Mouse (Mus musculus) stomach, embryonic 16.5 days (tissue): Measurements from ENCODE around the gene Epha4. TPM values are rescaled to one million over a fixed set of nuclear protein-coding genes. Genes with fewer than 3 reads are reported as not detected.
A peak's percentile ranks its signal among the peaks of the same experiment; 100 is the strongest.

Source experiments
- ATAC-seq: fragments of 200-750 bp; cut with Nextera tagmentation; 2 replicates; pipeline ENCODE4 v1.8.0; 2017; ENCODE audit warnings: moderate number of reproducible peaks, moderate TSS enrichment; ENCODE audit not compliant: insufficient read depth, low FRiP score
- H3K27ac ChIP-seq: fragments of 300-500 bp; sonication (generic); 2 replicates; pipeline ENCODE4 v1.5.1; 2014; ENCODE audit warnings: low read length
- H3K27me3 ChIP-seq: fragments of 300-500 bp; sonication (generic); 2 replicates; pipeline ENCODE4 v1.6.1; 2014; ENCODE audit warnings: low read length, control low read depth, mixed read lengths; ENCODE audit not compliant: control insufficient read depth, insufficient read depth
- H3K36me3 ChIP-seq: fragments of 300-500 bp; sonication (generic); 2 replicates; pipeline ENCODE4 v1.6.1; 2014; ENCODE audit warnings: low read length; ENCODE audit not compliant: control insufficient read depth, insufficient read depth
- H3K4me1 ChIP-seq: fragments of 300-500 bp; sonication (generic); 2 replicates; pipeline ENCODE4 v1.6.1; 2014; ENCODE audit warnings: low read length, control low read depth, mixed read lengths; ENCODE audit not compliant: control insufficient read depth, insufficient read depth
- H3K4me2 ChIP-seq: fragments of 300-500 bp; sonication (generic); 2 replicates; pipeline ENCODE4 v1.6.1; 2014; ENCODE audit warnings: low read depth, low read length, mixed read lengths
- H3K4me3 ChIP-seq: fragments of 300-500 bp; sonication (generic); replicated peaks from 2 replicates; pipeline ENCODE4 v1.5.1; 2014; ENCODE audit warnings: mild to moderate bottlenecking, low read length
- H3K9ac ChIP-seq: fragments of 300-500 bp; sonication (generic); 2 replicates; pipeline ENCODE4 v1.6.1; 2014; ENCODE audit warnings: low read length
- H3K9me3 ChIP-seq: fragments of 300-500 bp; sonication (generic); replicated peaks from 2 replicates; pipeline ENCODE4 v1.6.1; 2016; ENCODE audit warnings: low read length, control low read depth; ENCODE audit not compliant: control insufficient read depth
- WGBS: fragments of 180-500 bp; shearing (Covaris S2); extraction: QIAGEN DNeasy Blood & Tissue Kit; methylation state at CpG from one replicate; pipeline ENCODE4 v1.1.7; 2014; 5-methylcytosine and 5-hydroxymethylcytosine counted together
- polyA plus RNA-seq: library from polyadenylated mRNA; unstranded; fragments of >200 nt; fragmentation: Nextera tagmentation; extraction: Ambion mirVana; gene quantifications from 2 replicates; pipeline ENCODE4 v1.2.1, GENCODE M21; 2015

Epha4 gene
- polyA plus RNA-seq, 1 experiment from 2014 or later: 12.0 TPM

- H3K27ac ChIP-seq: no peak overlapping the region
- H3K4me3 ChIP-seq: no peak overlapping the region
- no peak overlapping the region for H3K9ac ChIP-seq
- WGBS: 89% methylated on average over 1 of the region's 1 CpGs
- H3K4me2 ChIP-seq: no peak overlapping the region
- H3K4me1 ChIP-seq: peaks cover 4% of the 10 kb centered on the region; the same call in 1 of the 2 replicates
- no peaks in the 10 kb centered on the region for H3K36me3 ChIP-seq
- ATAC-seq: no peak
- H3K9me3 ChIP-seq: no peaks in the 10 kb centered on the region
- H3K27me3 ChIP-seq: no peaks in the 10 kb centered on the region
These were observed 67.8 kb downstream of the Epha4 start for GRCm38 (mm10) chr1:77447061-77447614.

GRCm38 (mm10) chr1:77446438-77446837, 68.5 kb downstream of the Epha4 start:
- Histone ChIP-seq H3K27ac (no peak overlapping the region), H3K4me1 (peaks cover 9% of the 10 kb centered on the region; the same call in 1 of the 2 replicates), H3K4me2 (no peak overlapping the region), H3K27me3 (no peaks in the 10 kb centered on the region), H3K4me3 (no peak overlapping the region), H3K9me3 (no peaks in the 10 kb centered on the region), H3K9ac (no peak overlapping the region), H3K36me3 (no peaks in the 10 kb centered on the region)
- WGBS: 79% methylated on average over 12 of the region's 12 CpGs
- no peak for ATAC-seq

DNA sequence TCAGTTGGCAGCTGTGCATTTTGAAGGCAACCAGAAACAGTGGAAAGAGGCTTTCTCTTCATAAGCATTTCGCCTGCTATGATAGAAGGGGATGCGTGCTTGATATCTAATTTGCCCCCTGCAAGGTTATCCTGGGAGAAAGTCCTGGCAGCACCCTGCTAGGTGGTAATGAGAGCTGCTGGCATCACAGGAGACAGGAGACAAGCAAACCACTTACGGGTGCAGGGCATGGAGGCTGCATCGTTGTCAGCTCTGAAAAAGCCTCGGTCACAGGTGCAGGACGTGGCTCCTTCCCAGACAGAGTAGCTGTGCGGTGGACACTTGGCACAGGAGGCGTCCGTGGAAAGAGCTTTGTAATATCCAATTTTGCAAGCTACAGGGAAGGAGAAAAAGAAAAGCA, 70.2 kb downstream of the Epha4 start:
- no peaks in the 10 kb centered on the region for H3K36me3 ChIP-seq
- no peaks in the 10 kb centered on the region for H3K27me3 ChIP-seq
- peaks cover 9% of the 10 kb centered on the region; the same call in 1 of the 2 replicates for H3K4me1 ChIP-seq
- no peak overlapping the region for H3K4me2 ChIP-seq
- H3K9ac ChIP-seq: no peak overlapping the region
- H3K27ac ChIP-seq: peak overlapping the region; percentile 59
- WGBS: 73% methylated on average over 9 of the region's 9 CpGs
- no peak for ATAC-seq
- H3K9me3 ChIP-seq: no peaks in the 10 kb centered on the region
- H3K4me3 ChIP-seq: no peak overlapping the region

DNA sequence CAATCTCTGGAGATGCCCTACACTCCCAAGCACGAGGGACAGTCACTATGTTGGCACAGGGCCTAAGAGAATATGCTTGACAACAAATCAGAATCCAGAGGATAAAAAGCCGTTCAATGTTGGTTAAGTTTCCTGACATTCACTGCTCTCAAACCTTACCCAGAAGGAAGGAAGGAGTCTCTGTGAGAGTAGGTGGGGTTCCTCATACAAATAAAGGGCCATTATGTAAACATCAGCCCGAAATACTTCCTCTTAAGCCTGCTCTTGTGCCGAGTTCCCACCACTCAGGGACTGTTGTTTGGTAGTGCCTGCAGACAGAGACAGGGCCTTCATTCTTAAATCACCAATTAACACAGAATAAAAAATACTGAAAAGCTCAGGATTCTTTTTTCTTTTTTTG, 72.9 kb downstream of the Epha4 start:
- Histone ChIP-seq H3K4me1 (peaks cover 9% of the 10 kb centered on the region; the same call in 1 of the 2 replicates), H3K9ac (no peak overlapping the region), H3K4me2 (peak overlapping the region; percentile 2; the same call in 1 of the 2 replicates), H3K9me3 (no peaks in the 10 kb centered on the region), H3K27me3 (no peaks in the 10 kb centered on the region), H3K4me3 (no peak overlapping the region), H3K27ac (peak overlapping the region; percentile 21; the same call in 1 of the 2 replicates), H3K36me3 (no peaks in the 10 kb centered on the region)
- ATAC-seq: peak; percentile 75; the same call in 1 of the 2 replicates
- WGBS: 15% methylated on average over 4 of the region's 4 CpGs

DNA sequence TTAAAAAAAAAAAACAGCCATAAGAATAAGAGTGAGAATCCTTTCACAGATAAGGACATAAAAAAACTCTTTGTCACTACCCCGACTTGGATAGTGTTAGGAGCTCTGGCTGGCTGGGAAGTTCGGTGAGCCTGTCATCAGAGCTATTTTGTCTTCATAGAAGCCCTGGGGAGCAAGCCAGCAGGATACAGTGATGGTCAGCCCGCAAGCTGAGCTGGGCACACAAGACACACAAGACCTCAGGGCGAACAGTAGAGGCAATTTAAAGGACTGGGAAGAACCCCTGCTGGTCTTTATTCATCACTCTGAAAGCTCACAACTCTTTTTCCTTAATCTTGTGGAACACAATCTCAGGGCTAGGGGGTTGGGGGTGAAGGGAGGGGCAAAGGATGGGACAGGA, 73.5 kb downstream of the Epha4 start:
- H3K9ac ChIP-seq: no peak overlapping the region
- H3K27me3 ChIP-seq: no peaks in the 10 kb centered on the region
- H3K36me3 ChIP-seq: no peaks in the 10 kb centered on the region
- H3K27ac ChIP-seq: peak overlapping the region; percentile 50; the same call in 1 of the 2 replicates
- no peaks in the 10 kb centered on the region for H3K9me3 ChIP-seq
- peaks cover 9% of the 10 kb centered on the region for H3K4me1 ChIP-seq
- no peak overlapping the region for H3K4me2 ChIP-seq
- WGBS: 58% methylated on average over 4 of the region's 4 CpGs
- no peak for ATAC-seq
- no peak overlapping the region for H3K4me3 ChIP-seq

GRCm38 (mm10) chr1:77440512-77440911, 74.4 kb downstream of the Epha4 start:
- no peak for ATAC-seq

DNA sequence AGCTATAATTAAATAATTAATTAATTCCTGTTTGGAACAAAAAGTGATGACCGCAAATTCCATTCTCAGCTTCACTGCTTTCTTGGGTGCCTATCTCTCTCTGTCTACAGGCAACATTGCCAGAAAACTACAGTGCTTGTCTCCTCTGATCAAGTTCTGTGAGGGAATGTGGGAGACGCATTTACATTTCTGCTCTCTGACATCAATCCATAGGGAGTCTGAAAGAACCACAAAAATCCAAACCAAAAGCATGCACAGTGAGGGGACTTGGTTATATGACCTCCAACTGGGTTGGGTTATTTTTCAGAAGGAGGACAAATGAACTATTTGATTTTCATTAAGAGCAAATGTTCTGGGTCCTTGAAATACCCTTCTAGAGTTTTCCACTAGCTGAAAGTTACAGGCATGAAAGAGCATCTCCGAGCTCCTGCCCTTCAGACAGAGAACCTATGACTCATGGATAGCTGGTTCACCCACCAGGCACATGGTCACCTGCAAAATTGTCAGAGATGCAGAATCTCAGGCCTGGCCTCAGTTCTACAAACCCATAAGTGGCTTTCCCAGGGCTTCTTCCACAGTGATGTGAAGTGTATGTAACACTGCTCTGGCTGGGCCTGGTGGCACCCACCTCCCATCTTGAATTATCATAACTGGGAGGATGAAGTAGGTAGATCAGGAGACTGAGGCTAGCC, 75.4 kb downstream of the Epha4 start:
- Histone ChIP-seq H3K9ac (no peak overlapping the region), H3K4me3 (no peak overlapping the region), H3K27ac (no peak overlapping the region), H3K27me3 (no peaks in the 10 kb centered on the region), H3K9me3 (no peaks in the 10 kb centered on the region), H3K4me2 (no peak overlapping the region), H3K36me3 (no peaks in the 10 kb centered on the region), H3K4me1 (peaks cover 5% of the 10 kb centered on the region)
- no peak for ATAC-seq
- WGBS: 92% methylated on average over 3 of the region's 3 CpGs

More at GRCm38 (mm10) chr1:77440512-77440911, 74.4 kb downstream of the Epha4 start:
- H3K27ac ChIP-seq: no peak overlapping the region
- H3K36me3 ChIP-seq: no peaks in the 10 kb centered on the region
- no peaks in the 10 kb centered on the region for H3K9me3 ChIP-seq
- H3K4me1 ChIP-seq: peaks cover 9% of the 10 kb centered on the region
- no peak overlapping the region for H3K4me2 ChIP-seq
- no peak overlapping the region for H3K9ac ChIP-seq
- 59% methylated on average over 10 of the region's 10 CpGs for WGBS
- no peak overlapping the region for H3K4me3 ChIP-seq
- H3K27me3 ChIP-seq: no peaks in the 10 kb centered on the region

DNA sequence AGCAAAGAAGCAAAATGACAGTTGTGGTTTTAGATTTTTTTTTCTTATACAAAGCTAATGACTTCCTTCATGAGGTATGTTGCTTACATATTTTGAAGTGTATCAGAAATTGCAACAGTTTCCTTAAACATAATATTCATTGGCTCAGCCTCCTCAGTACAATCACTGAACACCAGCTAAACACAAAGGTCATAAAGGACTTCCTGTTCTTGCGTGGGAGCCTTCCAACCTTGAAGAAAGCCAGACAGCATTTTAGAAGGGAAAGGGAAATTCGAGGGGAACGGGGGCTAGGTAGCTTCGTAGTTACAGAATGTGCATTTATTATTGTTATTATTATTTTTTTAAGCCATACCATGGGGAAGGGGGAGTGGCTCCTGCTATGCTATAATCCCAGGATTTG, 76.2 kb downstream of the Epha4 start:
- no peak overlapping the region for H3K4me2 ChIP-seq
- H3K27ac ChIP-seq: no peak overlapping the region
- H3K36me3 ChIP-seq: no peaks in the 10 kb centered on the region
- no peak overlapping the region for H3K4me3 ChIP-seq
- no peak for ATAC-seq
- peaks cover 5% of the 10 kb centered on the region for H3K4me1 ChIP-seq
- no peak overlapping the region for H3K9ac ChIP-seq
- no peaks in the 10 kb centered on the region for H3K27me3 ChIP-seq
- WGBS: 49% methylated on average over 4 of the region's 4 CpGs
- no peaks in the 10 kb centered on the region for H3K9me3 ChIP-seq

DNA sequence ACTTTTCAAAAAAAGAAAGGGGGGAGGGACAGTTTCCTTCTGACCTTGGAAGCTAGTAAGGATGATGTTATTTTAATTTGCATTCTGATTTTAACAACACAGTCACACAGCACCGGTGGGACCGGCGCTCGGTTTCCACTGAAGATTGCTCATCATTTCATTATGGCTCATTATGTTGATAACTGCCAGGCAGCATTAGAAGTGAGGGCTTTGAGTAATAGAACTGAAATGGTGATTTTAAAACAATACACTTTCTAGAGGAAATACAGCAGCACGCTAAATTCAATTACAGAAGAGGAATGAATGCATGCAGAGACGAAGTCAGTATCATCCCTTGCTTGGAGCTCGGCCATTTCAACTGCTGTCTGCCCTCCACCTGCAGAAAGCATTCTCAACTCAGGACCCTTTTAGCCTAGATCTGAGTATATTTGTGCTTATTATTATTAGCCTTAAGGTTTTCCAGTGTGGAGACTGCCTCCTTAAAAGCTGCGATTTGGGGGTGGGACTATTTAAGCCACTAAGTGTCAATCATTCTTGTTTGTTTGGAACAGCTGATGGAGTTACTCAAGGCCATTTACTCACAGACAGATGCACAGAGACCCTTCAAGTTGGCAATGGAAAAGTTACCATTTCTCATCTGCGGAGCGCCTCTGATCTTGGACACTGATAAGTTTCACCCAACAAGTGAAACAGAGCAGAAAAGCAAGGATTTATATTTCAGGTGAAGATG, 76.8 kb downstream of the Epha4 start:
- Histone ChIP-seq H3K9ac (no peak overlapping the region), H3K9me3 (no peaks in the 10 kb centered on the region), H3K4me3 (no peak overlapping the region), H3K36me3 (no peaks in the 10 kb centered on the region), H3K4me1 (peaks cover 5% of the 10 kb centered on the region), H3K4me2 (no peak overlapping the region), H3K27ac (no peak overlapping the region), H3K27me3 (no peaks in the 10 kb centered on the region)
- 80% methylated on average over 10 of the region's 10 CpGs for WGBS
- no peak for ATAC-seq
